Mouse (Mus musculus) hindbrain, embryonic 16.5 days (tissue): ENCODE results near the gene Lmod2. TPM values are rescaled to one million over a fixed set of nuclear protein-coding genes. Genes with fewer than 3 reads are reported as not detected.

Source experiments
- ATAC-seq: fragments of 200-750 bp; cut with Nextera tagmentation; 2 replicates; pipeline ENCODE4 v1.8.0; 2017; ENCODE audit warnings: moderate TSS enrichment, moderate library complexity
- H3K27ac ChIP-seq: fragments of 300-500 bp; sonication (generic); 2 replicates; pipeline ENCODE4 v1.5.1; 2014; ENCODE audit warnings: low read depth, mild to moderate bottlenecking, control low read depth, low read length, moderate library complexity
- H3K27me3 ChIP-seq: fragments of 300-500 bp; sonication (generic); replicated peaks from 2 replicates; pipeline ENCODE4 v1.6.1; 2014; ENCODE audit warnings: low read length; ENCODE audit not compliant: control insufficient read depth, insufficient read depth
- H3K36me3 ChIP-seq: fragments of 300-500 bp; sonication (generic); 2 replicates; pipeline ENCODE4 v1.6.1; 2014; ENCODE audit warnings: mild to moderate bottlenecking, low read length, moderate library complexity, mixed read lengths; ENCODE audit not compliant: control insufficient read depth, insufficient read depth
- H3K4me1 ChIP-seq: fragments of 300-500 bp; sonication (generic); 2 replicates; pipeline ENCODE4 v1.6.1; 2014; ENCODE audit warnings: low read depth, low read length; ENCODE audit not compliant: control insufficient read depth, insufficient read depth
- H3K4me2 ChIP-seq: fragments of 300-500 bp; sonication (generic); 2 replicates; pipeline ENCODE4 v1.6.1; 2014; ENCODE audit warnings: mild to moderate bottlenecking, low read length, control low read depth, moderate library complexity
- H3K4me3 ChIP-seq: fragments of 300-500 bp; sonication (generic); 2 replicates; pipeline ENCODE4 v1.5.1; 2014; ENCODE audit warnings: mild to moderate bottlenecking, low read length, control low read depth, moderate library complexity
- H3K9ac ChIP-seq: fragments of 300-500 bp; sonication (generic); 2 replicates; pipeline ENCODE4 v1.6.1; 2014; ENCODE audit warnings: low read depth, mild to moderate bottlenecking, control low read depth, low read length, moderate library complexity
- H3K9me3 ChIP-seq: fragments of 300-500 bp; sonication (generic); 2 replicates; pipeline ENCODE4 v1.6.1; 2014; ENCODE audit warnings: mild to moderate bottlenecking, low read length, moderate library complexity; ENCODE audit not compliant: control insufficient read depth
- WGBS: fragments of 180-500 bp; shearing (Covaris S2); extraction: QIAGEN DNeasy Blood & Tissue Kit; methylation state at CpG from one replicate; pipeline ENCODE4 v1.1.7; 2014; 5-methylcytosine and 5-hydroxymethylcytosine counted together
- polyA plus RNA-seq: library from polyadenylated mRNA; unstranded; fragments of >200 nt; fragmentation: Nextera tagmentation; extraction: Ambion mirVana; gene quantifications from 2 replicates; pipeline ENCODE4 v1.2.1, GENCODE M21; 2015

Lmod2 gene
- polyA plus RNA-seq, 1 experiment from 2014 or later = not detected

GRCm38 (mm10) chr6:24608129-24608528 lies 10.6 kb downstream of the Lmod2 start:
- ATAC-seq = no peak
- Histone ChIP-seq H3K4me1 (no peaks in the 10 kb centered on the region), H3K9me3 (no peaks in the 10 kb centered on the region; the same call in 1 of the 2 replicates), H3K4me3 (no peak overlapping the region), H3K27me3 (no peaks in the 10 kb centered on the region), H3K9ac (no peak overlapping the region), H3K36me3 (no peaks in the 10 kb centered on the region), H3K4me2 (no peak overlapping the region), H3K27ac (no peak overlapping the region)
- WGBS = 73% methylated on average over 4 of the region's 4 CpGs

DNA sequence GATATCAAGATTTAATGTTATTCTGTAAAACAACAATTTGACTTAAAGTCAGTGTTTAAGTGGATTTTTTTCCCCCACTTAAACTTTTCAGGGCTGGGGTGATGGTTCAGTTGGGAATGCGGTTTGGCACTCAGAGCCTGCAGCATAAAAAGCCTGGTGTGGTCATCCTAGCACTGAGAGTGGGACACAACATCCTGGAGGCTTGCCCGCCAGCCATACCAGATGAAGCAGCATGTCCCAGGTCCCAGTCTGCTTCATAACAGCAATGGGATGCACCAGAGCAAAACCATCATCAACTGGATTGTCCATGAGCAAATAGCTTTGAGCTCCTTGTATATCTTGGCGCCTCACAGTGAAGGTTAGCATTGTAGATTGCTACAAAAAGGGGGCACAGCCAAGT lies 11.1 kb downstream of the Lmod2 start:
- 85% methylated on average over 3 of the region's 3 CpGs for WGBS
- Histone ChIP-seq H3K27ac (no peak overlapping the region), H3K4me1 (no peaks in the 10 kb centered on the region), H3K9ac (no peak overlapping the region), H3K9me3 (no peaks in the 10 kb centered on the region; the same call in 1 of the 2 replicates), H3K27me3 (no peaks in the 10 kb centered on the region), H3K4me3 (no peak overlapping the region), H3K36me3 (no peaks in the 10 kb centered on the region), H3K4me2 (no peak overlapping the region)
- no peak for ATAC-seq

GRCm38 (mm10) chr6:24609531-24609930 lies 12.0 kb downstream of the Lmod2 start:
- no peaks in the 10 kb centered on the region for H3K27me3 ChIP-seq
- no peaks in the 10 kb centered on the region for H3K36me3 ChIP-seq
- H3K4me1 ChIP-seq = no peaks in the 10 kb centered on the region
- H3K4me3 ChIP-seq = no peak overlapping the region
- no peak for ATAC-seq
- H3K27ac ChIP-seq = no peak overlapping the region
- H3K9me3 ChIP-seq = no peaks in the 10 kb centered on the region; the same call in 1 of the 2 replicates
- WGBS = 71% methylated on average over 4 of the region's 4 CpGs
- H3K9ac ChIP-seq = no peak overlapping the region
- no peak overlapping the region for H3K4me2 ChIP-seq

DNA sequence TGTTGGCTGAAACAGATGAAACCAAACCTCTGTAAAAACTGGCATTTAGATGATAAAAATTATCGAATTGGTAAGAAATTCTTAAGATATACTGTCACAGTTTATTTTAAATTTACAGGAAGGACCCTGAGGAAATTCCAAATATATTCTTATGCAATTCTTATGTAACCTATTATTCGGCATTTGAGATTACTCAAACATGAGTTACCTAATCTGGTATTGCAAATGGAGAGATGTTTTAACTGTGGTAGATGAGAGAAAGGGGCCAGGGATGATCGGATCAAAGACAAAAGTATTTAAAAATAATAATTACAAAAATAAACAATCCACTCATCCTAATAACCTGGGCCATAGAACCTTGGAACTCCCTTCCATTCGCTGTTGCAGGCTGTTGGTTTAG lies 12.8 kb downstream of the Lmod2 start:
- Histone ChIP-seq H3K36me3 (peaks cover 3% of the 10 kb centered on the region; the same call in 1 of the 2 replicates), H3K27me3 (no peaks in the 10 kb centered on the region), H3K9me3 (no peaks in the 10 kb centered on the region; the same call in 1 of the 2 replicates), H3K4me2 (no peak overlapping the region), H3K9ac (no peak overlapping the region), H3K4me1 (no peaks in the 10 kb centered on the region), H3K27ac (no peak overlapping the region), H3K4me3 (no peak overlapping the region)
- WGBS = 93% methylated on average over 4 of the region's 4 CpGs
- no peak for ATAC-seq

DNA sequence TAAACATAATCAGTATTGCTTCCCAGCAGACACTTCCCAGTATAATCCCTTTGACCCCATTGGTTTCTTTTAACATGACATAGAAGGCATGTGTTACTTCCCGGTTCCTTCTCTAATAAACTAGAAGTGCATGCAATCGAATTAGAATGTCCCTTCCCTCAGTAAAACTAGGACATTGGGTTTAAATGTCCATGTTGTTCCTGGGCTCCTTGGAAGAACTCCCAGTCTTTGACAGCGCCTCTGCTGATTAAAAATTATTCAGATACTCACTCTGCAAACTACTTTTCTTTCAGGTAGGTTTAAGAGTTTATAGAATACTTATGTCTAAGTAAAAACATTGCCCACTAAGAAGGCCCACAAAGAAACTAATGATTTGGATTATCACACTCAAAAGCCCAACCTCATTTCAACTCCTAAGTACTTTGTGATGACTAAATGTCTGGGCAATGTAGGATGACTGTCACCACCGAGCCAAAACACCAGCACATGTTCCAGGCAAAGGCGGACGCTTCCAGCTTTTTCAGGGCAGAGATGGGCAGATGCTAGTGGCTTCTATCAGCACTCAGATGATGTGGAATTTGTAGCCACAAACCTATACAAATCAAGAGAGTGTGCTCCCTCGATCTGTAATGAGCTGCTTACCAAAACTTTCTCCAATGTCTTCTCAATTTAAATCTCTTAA lies 14.7 kb downstream of the Lmod2 start:
- Histone ChIP-seq H3K9ac (no peak overlapping the region), H3K4me3 (no peak overlapping the region), H3K4me1 (no peaks in the 10 kb centered on the region), H3K36me3 (peaks cover 5% of the 10 kb centered on the region; the same call in 1 of the 2 replicates), H3K4me2 (no peak overlapping the region), H3K27ac (no peak overlapping the region), H3K27me3 (no peaks in the 10 kb centered on the region), H3K9me3 (no peaks in the 10 kb centered on the region)
- WGBS = 90% methylated on average over 7 of the region's 7 CpGs
- ATAC-seq = no peak

DNA sequence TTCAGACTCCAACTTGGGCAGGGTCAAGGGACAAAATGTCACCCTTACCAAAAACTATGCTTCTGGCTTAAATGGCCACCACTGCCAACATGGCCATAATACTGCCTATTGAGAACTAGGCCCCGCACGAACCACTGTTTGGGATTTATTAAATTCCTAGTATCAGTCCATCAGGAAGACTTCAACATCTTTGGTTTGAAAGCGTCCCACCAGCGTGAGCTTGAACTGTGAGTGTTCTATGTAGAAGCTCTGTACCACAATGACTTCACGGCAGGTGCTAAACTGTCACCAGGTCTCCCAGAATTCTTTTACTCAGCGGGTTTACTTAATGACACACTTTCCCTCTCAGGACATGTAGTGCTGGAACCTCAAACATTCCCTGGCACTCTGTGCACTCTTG lies 15.8 kb downstream of the Lmod2 start:
- H3K9me3 ChIP-seq = no peaks in the 10 kb centered on the region
- no peaks in the 10 kb centered on the region for H3K27me3 ChIP-seq
- H3K27ac ChIP-seq = no peak overlapping the region
- no peak overlapping the region for H3K4me2 ChIP-seq
- no peaks in the 10 kb centered on the region for H3K4me1 ChIP-seq
- H3K36me3 ChIP-seq = peaks cover 9% of the 10 kb centered on the region
- no peak for ATAC-seq
- H3K9ac ChIP-seq = no peak overlapping the region
- H3K4me3 ChIP-seq = no peak overlapping the region
- WGBS = 98% methylated on average over 6 of the region's 6 CpGs

- Histone ChIP-seq H3K9ac (no peak overlapping the region), H3K27me3 (no peaks in the 10 kb centered on the region), H3K4me1 (no peaks in the 10 kb centered on the region), H3K9me3 (no peaks in the 10 kb centered on the region), H3K36me3 (peaks cover 9% of the 10 kb centered on the region), H3K4me3 (no peak overlapping the region), H3K27ac (no peak overlapping the region), H3K4me2 (no peak overlapping the region)
- WGBS = 59% methylated on average over 4 of the region's 4 CpGs
- no peak for ATAC-seq
Observed at GRCm38 (mm10) chr6:24613918-24614317, 16.4 kb downstream of the Lmod2 start.

DNA sequence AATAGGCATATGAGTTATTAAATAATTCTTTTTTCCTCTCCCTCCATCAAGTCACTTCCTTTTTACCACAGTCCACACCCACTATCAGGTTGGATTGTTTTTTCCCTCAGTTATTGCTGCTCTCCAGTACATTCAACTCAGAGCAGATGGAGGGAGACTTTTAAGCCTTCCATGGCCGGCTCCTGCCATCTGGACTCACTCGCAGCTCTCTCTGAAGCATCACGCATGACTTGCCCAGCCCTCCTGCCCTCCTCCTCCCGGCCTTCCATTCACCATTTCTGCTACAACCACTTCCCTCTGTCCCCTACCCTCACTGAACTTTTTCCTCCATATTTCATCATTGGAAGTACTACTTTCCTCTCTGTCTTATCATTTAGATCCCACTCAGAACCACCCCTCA lies 19.2 kb downstream of the Lmod2 start:
- H3K9me3 ChIP-seq = no peaks in the 10 kb centered on the region
- no peaks in the 10 kb centered on the region for H3K4me1 ChIP-seq
- H3K4me3 ChIP-seq = no peak overlapping the region
- no peak overlapping the region for H3K4me2 ChIP-seq
- H3K27me3 ChIP-seq = no peaks in the 10 kb centered on the region
- ATAC-seq = peak; percentile 77
- no peak overlapping the region for H3K27ac ChIP-seq
- 59% methylated on average over 4 of the region's 4 CpGs for WGBS
- H3K36me3 ChIP-seq = peaks cover 12% of the 10 kb centered on the region
- H3K9ac ChIP-seq = no peak overlapping the region

- H3K4me2 ChIP-seq = no peak overlapping the region
- no peaks in the 10 kb centered on the region for H3K9me3 ChIP-seq
- 72% methylated on average over 6 of the region's 6 CpGs for WGBS
- H3K4me3 ChIP-seq = no peak overlapping the region
- peaks cover 17% of the 10 kb centered on the region for H3K36me3 ChIP-seq
- 0 out of 2 replicates have a peak, but pooled peaks have one; percentile 37 for ATAC-seq
- H3K27ac ChIP-seq = no peak overlapping the region
- no peaks in the 10 kb centered on the region for H3K4me1 ChIP-seq
- no peak overlapping the region for H3K9ac ChIP-seq
- H3K27me3 ChIP-seq = no peaks in the 10 kb centered on the region
Observed at GRCm38 (mm10) chr6:24619285-24620045, 21.9 kb downstream of the Lmod2 start.
